Mouse (Mus musculus) cerebellum, adult (tissue): ENCODE data around the gene Gja1.

ENCODE experiments used
- ATAC-seq: cut with Nextera tagmentation; 2 replicates; pipeline ENCODE4 v1.9.2; 2017; ENCODE audit warnings: mild to moderate bottlenecking, moderate library complexity, mixed read lengths; ENCODE audit not compliant: insufficient number of reproducible peaks, low FRiP score, low TSS enrichment

The Gja1 gene

DNA sequence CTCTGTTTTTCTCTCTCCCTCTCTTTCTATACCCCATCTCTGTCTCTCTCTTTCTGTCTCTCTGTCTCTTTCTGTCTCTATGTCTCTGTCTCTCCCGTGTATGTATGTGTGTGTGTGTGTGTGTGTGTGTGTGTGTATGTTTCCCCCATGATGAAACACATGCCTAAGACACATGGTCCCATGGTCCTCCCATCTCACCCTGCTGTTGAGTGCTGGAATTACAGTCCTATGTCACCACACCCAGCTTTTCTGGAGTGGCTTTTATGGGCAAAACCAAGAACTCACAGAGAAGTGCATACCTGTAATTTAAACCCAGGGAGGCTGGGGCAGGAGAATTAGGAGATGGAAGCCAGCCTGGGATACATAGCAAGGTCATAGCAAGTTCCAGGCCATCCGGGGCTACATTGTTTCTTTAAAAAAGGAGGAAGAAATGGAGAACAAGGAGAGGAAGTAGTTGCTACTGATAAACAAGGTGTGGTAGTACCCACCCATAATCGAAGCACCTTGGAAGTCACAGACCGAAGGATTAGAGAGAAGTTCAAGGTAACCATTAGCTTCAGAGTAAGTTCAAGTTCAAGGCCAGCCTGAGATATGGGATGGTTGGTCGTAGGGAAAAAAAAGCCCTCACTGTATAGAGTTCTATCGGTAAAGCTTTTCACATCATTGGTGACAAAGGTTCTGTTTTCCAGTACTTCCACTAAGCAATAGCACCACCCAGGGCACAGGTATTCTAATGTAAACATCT, 29.4 kb downstream of the Gja1 start:
- ATAC-seq: no peak

DNA sequence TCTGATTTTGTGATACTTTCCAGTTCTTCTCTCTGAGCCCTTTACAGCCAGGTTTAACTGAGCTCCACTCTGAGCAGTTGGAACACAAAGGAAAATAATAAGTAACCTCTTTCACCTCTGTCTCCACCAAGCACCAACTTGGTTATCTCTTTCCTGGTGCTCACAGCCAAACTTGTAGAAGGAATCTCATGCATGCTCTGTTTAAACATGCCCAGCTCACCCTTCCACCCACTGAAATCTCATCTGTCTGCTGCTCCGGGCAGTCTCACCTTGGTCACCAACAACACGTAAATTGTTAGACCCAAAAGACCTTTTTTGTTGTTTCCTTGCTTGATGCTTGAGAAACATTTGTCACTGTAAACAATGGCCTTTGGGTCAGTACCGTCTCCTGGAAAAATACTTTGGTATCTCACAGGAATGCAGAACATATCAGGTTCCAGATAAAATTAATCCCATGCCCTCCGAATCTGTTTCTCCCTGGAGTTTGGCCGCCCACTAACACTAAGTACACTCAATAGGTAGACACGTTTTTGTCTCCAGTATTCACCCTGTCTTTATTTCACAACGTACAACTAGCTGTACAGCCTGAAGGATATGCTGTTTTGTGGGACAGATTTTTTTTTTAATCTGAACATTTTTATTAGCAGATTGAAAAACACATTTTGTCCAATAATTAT, 38.9 kb downstream of the Gja1 start:
- no peak for ATAC-seq

DNA sequence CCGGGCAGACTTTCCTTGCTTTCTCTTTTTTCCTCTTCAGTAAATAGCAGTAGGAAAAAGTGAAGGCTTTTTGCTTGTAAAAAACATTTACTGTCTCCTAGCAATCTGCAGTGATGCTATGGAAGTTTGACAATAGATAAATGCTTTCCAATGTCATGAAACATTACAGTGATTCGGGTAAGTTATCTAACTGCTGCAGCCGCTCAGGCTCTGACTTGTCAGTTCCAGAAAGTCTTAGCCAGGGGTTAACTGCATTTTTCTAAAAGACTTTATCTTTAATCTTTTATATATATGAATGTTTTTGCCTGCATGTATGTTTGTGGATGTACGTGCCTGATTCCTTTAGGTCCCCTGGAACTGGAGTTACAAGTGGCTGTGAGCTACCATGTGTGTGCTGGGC, 45.4 kb downstream of the Gja1 start:
- ATAC-seq: no peak

DNA sequence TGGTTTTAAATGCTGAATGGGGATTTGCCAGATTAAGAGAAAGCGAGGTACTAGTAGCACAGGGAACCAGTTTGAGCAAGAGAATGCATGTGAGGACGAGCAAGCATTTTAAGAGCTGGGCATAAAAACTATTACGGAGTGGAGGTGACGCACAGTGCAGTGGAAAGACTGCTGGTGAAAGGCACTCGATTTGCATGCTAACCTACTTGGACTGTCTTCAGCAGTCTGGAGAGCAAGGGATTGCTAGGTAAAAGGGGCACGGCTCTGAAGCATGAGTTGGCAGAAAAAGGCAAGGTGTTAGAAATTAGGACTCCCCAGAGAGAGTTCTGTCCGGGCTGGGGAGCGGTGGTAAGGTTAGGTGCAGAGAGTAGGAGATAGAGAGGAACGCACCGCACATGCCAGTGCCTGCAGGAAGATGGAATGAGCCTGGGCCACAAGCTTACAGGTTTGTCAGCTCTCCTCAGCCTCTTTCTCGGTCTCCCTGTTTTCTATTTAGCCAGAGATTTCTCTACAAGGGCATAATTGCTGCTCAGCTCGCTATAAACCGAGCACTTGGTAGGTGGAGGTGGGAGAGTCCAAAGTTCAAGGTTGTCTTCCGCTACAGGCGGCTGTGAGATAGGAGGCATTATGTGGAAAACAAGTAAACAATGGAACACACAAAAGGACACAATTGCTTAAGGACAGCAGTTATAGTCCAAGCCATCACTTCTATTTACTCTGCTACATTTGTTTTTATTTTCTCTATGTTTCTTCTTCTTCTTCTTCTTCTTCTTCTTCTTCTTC, 48.1 kb downstream of the Gja1 start:
- ATAC-seq: no peak

DNA sequence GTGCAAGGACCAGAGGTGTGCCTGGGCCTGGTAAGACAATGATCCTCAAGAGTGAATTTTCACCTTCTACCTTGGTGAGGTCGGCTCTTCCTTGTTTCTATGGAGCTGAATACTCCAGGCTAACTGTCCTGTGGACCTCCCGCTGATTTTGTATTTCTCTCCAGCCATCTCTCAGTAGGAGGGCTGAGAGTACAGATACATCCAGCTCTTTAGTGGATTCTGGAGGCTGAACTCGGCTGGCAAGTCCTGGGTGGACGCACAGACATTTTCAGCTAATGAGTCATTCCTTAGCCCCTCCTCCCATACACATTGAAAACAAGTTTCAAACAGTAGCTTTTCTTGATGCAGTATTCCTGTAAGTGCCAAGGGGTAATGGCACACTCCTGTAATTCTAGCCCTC, 49.2 kb downstream of the Gja1 start:
- ATAC-seq: no peak

DNA sequence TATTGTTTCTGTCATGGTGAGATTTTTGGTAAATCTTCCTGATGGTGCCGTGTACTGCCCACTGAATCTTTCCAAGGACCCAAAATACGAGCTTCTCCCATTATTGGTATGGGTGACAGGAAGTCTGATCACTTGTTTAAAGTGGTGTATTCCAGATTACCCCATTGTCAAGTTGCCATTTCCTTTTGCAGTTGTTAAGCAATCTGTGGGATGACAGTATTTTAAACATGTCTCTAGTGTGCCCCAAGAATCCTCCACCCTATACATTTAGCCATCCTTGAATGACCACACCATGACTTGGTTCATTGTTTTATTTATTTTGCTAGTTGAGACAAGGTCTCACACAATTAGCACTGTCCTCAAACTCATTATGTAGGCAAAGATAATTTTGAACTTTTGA, 50.3 kb downstream of the Gja1 start:
- ATAC-seq: no peak

DNA sequence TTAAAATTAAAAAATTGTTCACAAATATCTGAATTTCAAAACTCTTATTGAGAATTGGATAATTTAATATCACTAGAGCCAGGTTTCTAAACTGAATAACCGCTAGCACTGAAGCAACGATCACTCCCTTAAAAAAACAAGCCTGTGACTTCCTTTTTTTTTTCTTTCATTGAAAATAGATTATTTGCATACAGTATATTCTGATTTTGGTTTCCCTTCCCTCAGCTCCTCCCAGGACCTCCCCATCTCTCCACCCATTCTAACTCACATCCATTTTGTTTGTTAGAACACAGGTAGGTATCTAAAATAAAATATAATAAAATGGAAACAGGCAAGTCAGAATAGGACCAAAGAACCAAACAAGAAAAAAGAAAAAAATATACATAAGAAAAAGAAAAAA, 50.7 kb downstream of the Gja1 start:
- ATAC-seq: no peak

DNA sequence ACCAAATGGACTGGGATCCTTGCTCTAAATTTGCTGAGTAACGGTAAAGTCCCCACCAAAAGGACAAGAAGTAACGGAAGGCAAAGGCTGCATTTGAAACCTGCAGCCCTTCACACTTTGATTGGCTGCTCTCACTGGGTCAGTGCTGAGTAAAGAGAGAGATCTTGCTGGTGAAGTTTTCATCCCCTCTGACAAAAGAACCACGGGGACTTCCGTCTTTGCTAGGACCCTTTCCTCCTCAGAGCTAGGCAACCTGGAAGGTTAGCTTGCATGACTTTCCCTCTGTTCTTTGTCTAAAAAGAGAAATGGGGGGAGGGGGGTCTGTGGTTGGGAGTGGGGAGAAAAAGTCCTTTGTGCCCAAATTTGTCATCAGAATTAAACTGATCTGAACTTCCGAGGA, 51.9 kb downstream of the Gja1 start:
- ATAC-seq: no peak

DNA sequence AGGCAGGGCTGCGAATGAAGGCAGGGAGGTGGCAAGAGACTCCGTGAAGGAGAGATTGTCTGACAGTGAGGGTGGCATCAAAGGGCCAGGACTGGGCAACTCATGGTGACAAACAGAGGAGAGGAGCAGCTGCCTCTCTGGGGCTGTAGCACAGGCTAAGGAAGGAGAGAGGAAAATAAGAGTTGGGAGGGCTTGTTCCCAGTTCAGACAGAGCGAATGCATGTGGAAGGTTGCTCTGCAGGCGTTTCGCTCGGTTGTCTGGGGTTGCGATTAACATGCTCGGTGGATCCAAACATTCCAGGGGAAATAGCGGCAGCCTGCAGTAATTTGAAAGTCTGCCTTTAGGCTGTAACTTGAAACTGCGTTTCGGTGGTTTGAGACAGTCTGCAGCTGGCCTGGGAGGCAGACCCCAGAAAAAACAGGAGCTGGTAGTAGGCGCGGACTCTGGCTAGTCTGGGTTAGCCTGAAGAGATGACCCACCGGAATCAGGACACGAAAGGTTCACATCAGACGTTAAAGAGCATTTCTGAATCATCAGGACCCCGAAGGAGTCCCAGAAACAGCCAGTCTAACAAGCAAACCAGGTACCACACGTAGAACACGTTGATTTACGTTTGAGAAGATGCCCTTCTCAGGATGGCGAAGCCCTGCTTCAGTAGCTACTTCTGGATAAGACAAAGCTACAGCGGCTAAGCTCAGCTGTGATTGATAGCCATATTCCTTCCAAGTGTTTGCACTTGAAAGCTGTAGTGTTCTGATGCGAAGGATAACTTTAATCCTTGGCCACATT, 54.7 kb downstream of the Gja1 start:
- ATAC-seq: peak; percentile 49; the same call in 1 of the 2 replicates

DNA sequence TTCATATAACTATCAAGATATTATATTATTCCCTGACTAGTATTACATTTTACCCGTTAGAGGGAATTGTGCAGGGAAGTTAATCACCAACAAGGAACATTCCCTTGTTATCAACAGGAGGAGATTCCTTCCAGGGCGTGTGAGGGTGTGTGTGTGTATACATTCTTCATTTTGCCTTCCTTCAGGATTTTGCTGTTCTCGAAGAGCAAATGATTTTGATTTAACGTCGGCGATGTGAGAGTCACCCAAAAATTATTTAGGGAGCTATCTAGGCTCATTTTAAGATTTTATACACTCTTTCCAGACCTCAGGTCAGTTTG, 55.2 kb downstream of the Gja1 start:
- ATAC-seq: no peak

DNA sequence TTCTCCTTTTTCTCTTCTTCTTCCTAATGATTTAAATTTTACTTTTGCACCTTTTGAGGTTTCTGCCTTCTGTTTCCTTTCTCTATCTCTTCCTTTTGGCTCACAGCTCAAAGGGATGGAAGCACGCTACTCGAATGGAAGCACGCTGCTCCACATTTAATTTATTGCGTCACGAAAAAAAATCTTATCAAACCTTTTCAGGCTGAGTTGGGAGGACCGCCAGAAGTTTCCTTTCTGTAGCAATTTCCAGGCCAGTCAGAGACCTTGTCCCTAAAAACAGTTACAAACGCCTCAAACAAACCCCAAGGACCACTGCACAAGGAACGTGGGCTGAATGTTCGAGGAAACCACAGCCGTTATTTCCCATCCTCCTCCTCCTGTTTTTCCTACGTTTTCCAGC, 60.2 kb downstream of the Gja1 start:
- no peak for ATAC-seq

DNA sequence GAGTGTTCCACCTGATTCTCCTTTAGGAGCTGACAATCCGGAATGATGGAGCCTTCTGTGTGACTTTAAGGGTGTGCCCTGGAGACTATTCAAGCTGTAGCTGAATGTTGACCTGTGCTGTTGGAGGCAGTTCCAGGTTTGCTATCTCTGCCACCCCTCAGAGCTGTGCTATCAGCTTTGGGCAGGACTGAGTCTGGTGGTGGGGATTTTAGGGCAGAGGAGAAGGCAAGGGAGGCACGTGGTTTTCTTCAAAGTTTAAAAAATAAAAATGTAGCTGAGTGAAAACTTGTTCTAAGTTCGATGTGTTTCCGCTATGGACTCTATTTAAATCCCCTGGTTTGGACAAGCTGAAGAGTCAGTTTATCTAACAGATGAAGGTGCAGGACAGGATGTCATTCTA, 62.5 kb downstream of the Gja1 start:
- ATAC-seq: no peak

DNA sequence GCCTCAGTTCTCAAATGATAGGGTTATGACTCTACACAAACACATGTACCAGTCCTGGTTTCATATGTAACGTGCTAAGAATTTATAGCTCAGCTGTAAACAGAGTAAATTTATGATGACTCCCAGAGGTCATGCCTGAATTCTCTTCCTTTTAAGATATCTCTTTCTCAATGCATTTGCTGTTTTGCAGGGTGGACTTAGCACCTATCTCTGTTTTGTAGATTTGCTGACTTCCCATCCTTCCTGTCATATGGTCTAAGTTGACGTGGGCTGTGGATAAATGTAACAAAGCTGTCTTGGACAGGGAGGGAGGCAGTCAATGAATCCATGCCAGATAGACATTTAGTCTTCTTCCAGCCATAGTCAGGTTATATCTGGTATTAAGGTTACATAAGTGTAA, 67.3 kb downstream of the Gja1 start:
- no peak for ATAC-seq

DNA sequence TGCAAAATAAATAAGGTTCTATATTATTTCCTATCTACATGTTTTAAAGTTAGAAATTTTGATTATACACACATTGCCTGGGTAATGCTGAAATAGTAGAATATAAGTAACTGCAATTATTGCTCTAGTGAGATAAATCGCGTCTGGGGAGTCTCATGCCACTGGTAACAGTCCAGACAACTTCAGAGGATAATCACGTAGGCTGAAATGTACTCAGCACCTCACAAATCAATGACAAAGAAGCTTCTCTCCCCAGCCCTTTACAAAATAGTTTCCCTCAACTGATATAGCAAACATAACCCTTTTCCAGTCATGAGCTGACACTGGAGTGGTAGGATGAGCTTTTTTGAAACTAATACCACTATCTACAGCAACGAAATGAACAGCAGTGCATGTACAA, 71.9 kb downstream of the Gja1 start:
- no peak for ATAC-seq
